Mouse (Mus musculus) midbrain, postnatal 0 days (tissue): ENCODE data around the gene Chtf18. TPM values are rescaled to one million over a fixed set of nuclear protein-coding genes. Genes with fewer than 3 reads are reported as not detected.

Experiments used
- ATAC-seq: fragments of 200-750 bp; cut with Nextera tagmentation; 2 replicates; pipeline ENCODE4 v1.8.0; 2017; ENCODE audit warnings: moderate number of reproducible peaks, mild to moderate bottlenecking, moderate TSS enrichment, moderate library complexity; ENCODE audit not compliant: low FRiP score
- DNase-seq: peaks from one replicate; pipeline ENCODE4 v3.0.0-alpha.2; 2015; ENCODE audit warnings: low spot score
- H3K27ac ChIP-seq: fragments of 300-500 bp; sonication (generic); 2 replicates; pipeline ENCODE4 v1.5.1; 2014; ENCODE audit warnings: low read depth, mild to moderate bottlenecking, low read length, mixed read lengths
- H3K27me3 ChIP-seq: fragments of 300-500 bp; sonication (generic); 2 replicates; pipeline ENCODE4 v1.6.1; 2014; ENCODE audit warnings: low read length, control low read depth, mixed read lengths; ENCODE audit not compliant: insufficient read depth
- H3K36me3 ChIP-seq: fragments of 300-500 bp; sonication (generic); 2 replicates; pipeline ENCODE4 v1.6.1; 2014; ENCODE audit warnings: low read length, control low read depth, mixed read lengths; ENCODE audit not compliant: insufficient read depth
- H3K4me1 ChIP-seq: fragments of 300-500 bp; sonication (generic); 2 replicates; pipeline ENCODE4 v1.6.1; 2014; ENCODE audit warnings: mild to moderate bottlenecking, control low read depth, antibody characterized with exemption, low read length, mixed read lengths; ENCODE audit not compliant: insufficient read depth
- H3K4me2 ChIP-seq: fragments of 300-500 bp; sonication (generic); 2 replicates; pipeline ENCODE4 v1.6.1; 2014; ENCODE audit warnings: low read depth, mild to moderate bottlenecking, low read length, mixed read lengths; ENCODE audit not compliant: poor library complexity, severe bottlenecking
- H3K4me3 ChIP-seq: fragments of 300-500 bp; sonication (generic); 2 replicates; pipeline ENCODE4 v1.5.1; 2014; ENCODE audit warnings: low read depth, mild to moderate bottlenecking, low read length, moderate library complexity
- H3K9ac ChIP-seq: fragments of 300-500 bp; sonication (generic); replicated peaks from 2 replicates; pipeline ENCODE4 v1.6.1; 2014; ENCODE audit warnings: mild to moderate bottlenecking, low read length, moderate library complexity, mixed read lengths; ENCODE audit not compliant: poor library complexity, severe bottlenecking
- H3K9me3 ChIP-seq: fragments of 300-500 bp; sonication (generic); 2 replicates; pipeline ENCODE4 v1.6.1; 2016; ENCODE audit warnings: low read length, control low read depth
- CTCF ChIP-seq: IDR thresholded peaks from 2 replicates; pipeline ENCODE4 v1.5.1; 2016; ENCODE audit warnings: antibody characterized with exemption, mild to moderate bottlenecking
- WGBS: fragments of 180-500 bp; shearing (Covaris S2); extraction: QIAGEN DNeasy Blood & Tissue Kit; methylation state at CpG from one replicate; pipeline ENCODE4 v1.1.7; 2014; 5-methylcytosine and 5-hydroxymethylcytosine counted together
- microRNA-seq: library from miRNA; unstranded; fragments of <30 nt; microRNA quantifications from one replicate; pipeline ENCODE4, GENCODE M21; 2016; ENCODE audit warnings: borderline number of aligned reads
- polyA plus RNA-seq: library from polyadenylated mRNA; unstranded; fragments of >200 nt; fragmentation: Nextera tagmentation; extraction: Ambion mirVana; gene quantifications from 2 replicates; pipeline ENCODE4 v1.2.1, GENCODE M21; 2015
- total RNA-seq: library from RNA; depleted of rRNA; stranded (reverse); fragments of >200 nt; gene quantifications from 2 replicates; pipeline ENCODE4 v1.2.3, GENCODE M21; 2014; rRNA removed

The Chtf18 gene
- total and polyA plus RNA-seq, 2 experiments from 2014 or later, result 2.5 to 5.8 TPM

DNA sequence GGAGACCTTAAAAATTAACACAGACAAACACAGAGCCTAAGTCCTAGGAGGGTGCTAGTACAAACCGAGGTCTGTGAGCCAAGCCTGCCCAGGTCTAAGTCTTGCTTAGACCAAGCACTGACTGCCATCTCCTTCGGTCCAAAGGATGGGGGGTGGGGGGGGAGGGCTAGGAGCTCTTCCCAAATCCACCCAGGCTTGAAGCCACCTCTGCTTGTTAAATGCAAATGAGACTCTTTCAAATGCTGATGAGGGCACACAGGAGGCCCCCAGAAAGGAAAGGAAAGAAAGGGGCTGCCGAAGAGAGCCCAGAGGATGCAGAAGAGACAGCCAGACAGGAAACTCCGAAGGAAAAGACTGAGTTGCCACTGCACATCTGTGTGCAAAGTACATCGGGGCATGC, 47.4 kb downstream of the Chtf18 start:
- WGBS, result 3% methylated on average over 5 of the region's 5 CpGs
- Histone ChIP-seq H3K36me3 (no peaks in the 10 kb centered on the region), H3K4me2 (no peak overlapping the region), H3K9me3 (no peaks in the 10 kb centered on the region), H3K9ac (no peak overlapping the region), H3K4me3 (no peak overlapping the region), H3K27me3 (no peaks in the 10 kb centered on the region), H3K27ac (no peak overlapping the region), H3K4me1 (no peaks in the 10 kb centered on the region)
- TF ChIP-seq CTCF, result no peak
- ATAC-seq, result no peak
- no peak for DNase-seq

DNA sequence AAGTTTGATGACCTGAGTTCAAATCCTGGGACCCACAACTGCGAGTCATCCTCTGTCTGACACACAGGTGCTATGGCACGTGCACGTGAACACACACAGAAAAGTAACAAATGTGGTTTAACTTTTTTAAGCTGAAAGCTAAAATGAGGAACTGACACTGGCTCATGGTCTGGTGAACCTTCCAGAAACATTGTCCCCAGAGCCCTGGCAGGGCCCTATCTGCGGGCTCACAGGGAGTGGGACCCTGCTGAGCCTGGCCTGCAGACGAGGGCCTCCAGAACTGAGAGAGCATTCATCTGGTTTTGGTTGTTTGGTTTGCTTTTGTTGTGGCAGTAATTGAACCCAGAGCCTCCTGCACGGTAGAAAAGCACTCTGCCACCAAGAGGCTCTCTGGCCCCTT, 49.2 kb downstream of the Chtf18 start:
- Histone ChIP-seq H3K4me2 (no peak overlapping the region), H3K27me3 (no peaks in the 10 kb centered on the region), H3K9ac (no peak overlapping the region), H3K4me3 (no peak overlapping the region), H3K9me3 (no peaks in the 10 kb centered on the region), H3K36me3 (no peaks in the 10 kb centered on the region), H3K4me1 (no peaks in the 10 kb centered on the region), H3K27ac (no peak overlapping the region)
- 60% methylated on average over 6 of the region's 6 CpGs for WGBS
- ATAC-seq (no peak), DNase-seq (no peak)
- no peak for TF ChIP-seq CTCF

DNA sequence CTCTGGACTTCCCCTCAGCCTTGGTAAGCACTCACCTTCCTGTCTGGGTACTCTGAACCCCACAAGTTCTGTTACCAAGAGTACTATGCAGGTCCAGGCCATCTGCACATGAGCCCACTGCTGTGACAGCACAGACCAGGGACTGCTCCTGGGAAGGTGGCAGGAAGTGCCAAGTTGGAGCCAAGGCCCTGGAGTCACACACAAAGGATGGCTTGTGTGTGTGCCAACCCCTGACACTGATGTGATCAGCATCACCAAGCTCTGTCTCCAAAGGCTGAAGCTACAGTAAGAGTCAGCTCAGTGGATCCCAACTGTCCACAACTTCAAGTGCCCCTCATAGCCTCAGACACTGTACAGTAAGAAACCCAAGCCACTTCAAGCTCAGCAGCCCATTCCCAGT, 54.2 kb downstream of the Chtf18 start:
- DNase-seq (peak; percentile 67), ATAC-seq (no peak)
- no peak for TF ChIP-seq CTCF
- no peak overlapping the region for H3K4me2 ChIP-seq
- no peak overlapping the region for H3K4me3 ChIP-seq
- no peaks in the 10 kb centered on the region for H3K9me3 ChIP-seq
- no peaks in the 10 kb centered on the region for H3K36me3 ChIP-seq
- H3K27ac ChIP-seq, result no peak overlapping the region
- H3K27me3 ChIP-seq, result no peaks in the 10 kb centered on the region
- H3K9ac ChIP-seq, result no peak overlapping the region
- H3K4me1 ChIP-seq, result no peaks in the 10 kb centered on the region

Small RNA genes lying within 50 kb of the gene (microRNA-seq; reads per million reads assigned to microRNA genes)
- gene Gm25083, result not detected

Other genes starting within 250 kb of the Chtf18 start
- 1.9 and 2.0 TPM in 2 replicates for gene Sstr5, start 230.1 kb downstream of the Chtf18 start, total RNA-seq
- gene Sstr5, start 230.1 kb downstream of the Chtf18 start, polyA plus RNA-seq, result 1.7 and 2.4 TPM in 2 replicates
- gene Sox8, start 156.7 kb downstream of the Chtf18 start, total RNA-seq, result 21.5 and 31.0 TPM in 2 replicates
- gene Sox8, start 156.7 kb downstream of the Chtf18 start, polyA plus RNA-seq, result 16.3 and 19.9 TPM in 2 replicates
- gene Lmf1, start 148.3 kb downstream of the Chtf18 start, total RNA-seq, result 27.3 and 27.6 TPM in 2 replicates
- 19.8 and 23.0 TPM in 2 replicates for gene Lmf1, start 148.3 kb downstream of the Chtf18 start, polyA plus RNA-seq
- gene Gng13, start 10.2 kb downstream of the Chtf18 start, total RNA-seq, result 34.4 and 42.2 TPM in 2 replicates
- 21.0 and 25.8 TPM in 2 replicates for gene Gng13, start 10.2 kb downstream of the Chtf18 start, polyA plus RNA-seq
- gene Rpusd1, start 251 bp upstream of the Chtf18 start, total RNA-seq, result 8.0 and 10.5 TPM in 2 replicates
- 26.7 and 33.3 TPM in 2 replicates for gene Rpusd1, start 251 bp upstream of the Chtf18 start, polyA plus RNA-seq
- gene Mslnl, start 8.6 kb upstream of the Chtf18 start, total RNA-seq, result not detected in 2 replicates
- gene Mslnl, start 8.6 kb upstream of the Chtf18 start, polyA plus RNA-seq, result not detected in 2 replicates
- 0.52 and 1.6 TPM in 2 replicates for gene Msln, start 27.0 kb upstream of the Chtf18 start, total RNA-seq
- 2.2 and 3.6 TPM in 2 replicates for gene Msln, start 27.0 kb upstream of the Chtf18 start, polyA plus RNA-seq
- 25.2 and 27.3 TPM in 2 replicates for gene Narfl, start 46.4 kb upstream of the Chtf18 start, total RNA-seq
- gene Narfl, start 46.4 kb upstream of the Chtf18 start, polyA plus RNA-seq, result 25.1 and 27.2 TPM in 2 replicates
- 149 and 156 TPM in 2 replicates for gene Haghl, start 58.3 kb upstream of the Chtf18 start, total RNA-seq
- gene Haghl, start 58.3 kb upstream of the Chtf18 start, polyA plus RNA-seq, result 206 and 228 TPM in 2 replicates
- 0.44 TPM in 1 of 2 replicates, not detected in the other for gene Ccdc78, start 59.2 kb upstream of the Chtf18 start, total RNA-seq
- 0.39 and 0.65 TPM in 2 replicates for gene Ccdc78, start 59.2 kb upstream of the Chtf18 start, polyA plus RNA-seq
- 65.8 and 74.2 TPM in 2 replicates for gene Fam173a, start 65.5 kb upstream of the Chtf18 start, total RNA-seq
- 106 and 116 TPM in 2 replicates for gene Fam173a, start 65.5 kb upstream of the Chtf18 start, polyA plus RNA-seq
- not detected in 2 replicates for gene AC134908.4, start 68.2 kb upstream of the Chtf18 start, total RNA-seq
- 0.89 TPM in 1 of 2 replicates, not detected in the other for gene AC134908.4, start 68.2 kb upstream of the Chtf18 start, polyA plus RNA-seq
- 155 and 236 TPM in 2 replicates for gene Metrn, start 69.7 kb upstream of the Chtf18 start, total RNA-seq
- gene Metrn, start 69.7 kb upstream of the Chtf18 start, polyA plus RNA-seq, result 50.0 and 54.3 TPM in 2 replicates
- 140 and 154 TPM in 2 replicates for gene Fbxl16, start 81.7 kb upstream of the Chtf18 start, total RNA-seq
- 43.1 and 51.7 TPM in 2 replicates for gene Fbxl16, start 81.7 kb upstream of the Chtf18 start, polyA plus RNA-seq
- gene Wdr24, start 96.2 kb upstream of the Chtf18 start, total RNA-seq, result 33.4 and 37.6 TPM in 2 replicates
- 24.7 and 27.3 TPM in 2 replicates for gene Wdr24, start 96.2 kb upstream of the Chtf18 start, polyA plus RNA-seq
- gene Jmjd8, start 101.4 kb upstream of the Chtf18 start, total RNA-seq, result 39.1 and 46.2 TPM in 2 replicates
- 43.8 and 45.9 TPM in 2 replicates for gene Jmjd8, start 101.4 kb upstream of the Chtf18 start, polyA plus RNA-seq
- 237 and 248 TPM in 2 replicates for gene Stub1, start 106.0 kb upstream of the Chtf18 start, total RNA-seq
- 374 and 397 TPM in 2 replicates for gene Stub1, start 106.0 kb upstream of the Chtf18 start, polyA plus RNA-seq
- gene Rhbdl1, start 109.9 kb upstream of the Chtf18 start, total RNA-seq, result 95.2 and 168 TPM in 2 replicates
- gene Rhbdl1, start 109.9 kb upstream of the Chtf18 start, polyA plus RNA-seq, result 97.0 and 110 TPM in 2 replicates
- gene Gm20683, start 114.3 kb upstream of the Chtf18 start, total RNA-seq, result 25.8 and 34.3 TPM in 2 replicates
- gene Gm20683, start 114.3 kb upstream of the Chtf18 start, polyA plus RNA-seq, result 11.9 and 14.2 TPM in 2 replicates
- gene Rhot2, start 117.4 kb upstream of the Chtf18 start, total RNA-seq, result 49.2 and 70.1 TPM in 2 replicates
- 15.4 and 16.2 TPM in 2 replicates for gene Rhot2, start 117.4 kb upstream of the Chtf18 start, polyA plus RNA-seq
- gene Wdr90, start 134.1 kb upstream of the Chtf18 start, total RNA-seq, result 36.2 and 44.3 TPM in 2 replicates
- gene Wdr90, start 134.1 kb upstream of the Chtf18 start, polyA plus RNA-seq, result 14.2 and 15.0 TPM in 2 replicates
- 14.6 and 29.9 TPM in 2 replicates for gene Mcrip2, start 141.3 kb upstream of the Chtf18 start, total RNA-seq
- 39.5 and 45.5 TPM in 2 replicates for gene Mcrip2, start 141.3 kb upstream of the Chtf18 start, polyA plus RNA-seq
- gene Mettl26, start 147.7 kb upstream of the Chtf18 start, total RNA-seq, result 53.8 and 64.8 TPM in 2 replicates
- gene Mettl26, start 147.7 kb upstream of the Chtf18 start, polyA plus RNA-seq, result 67.3 and 74.0 TPM in 2 replicates
- 0.77 and 1.7 TPM in 2 replicates for gene Wfikkn1, start 153.4 kb upstream of the Chtf18 start, total RNA-seq
- 0.42 and 0.56 TPM in 2 replicates for gene Wfikkn1, start 153.4 kb upstream of the Chtf18 start, polyA plus RNA-seq
- gene Rab40c, start 192.3 kb upstream of the Chtf18 start, total RNA-seq, result 42.1 and 43.0 TPM in 2 replicates
- gene Rab40c, start 192.3 kb upstream of the Chtf18 start, polyA plus RNA-seq, result 36.2 and 38.9 TPM in 2 replicates
- gene Pigq, start 217.5 kb upstream of the Chtf18 start, total RNA-seq, result 73.6 and 111 TPM in 2 replicates
- 75.4 and 79.7 TPM in 2 replicates for gene Pigq, start 217.5 kb upstream of the Chtf18 start, polyA plus RNA-seq
- gene Nhlrc4, start 217.5 kb upstream of the Chtf18 start, total RNA-seq, result 0.47 and 0.60 TPM in 2 replicates
- 0.35 and 0.91 TPM in 2 replicates for gene Nhlrc4, start 217.5 kb upstream of the Chtf18 start, polyA plus RNA-seq
- gene A930017K11Rik, start 225.1 kb upstream of the Chtf18 start, total RNA-seq, result 2.9 and 4.1 TPM in 2 replicates
- gene A930017K11Rik, start 225.1 kb upstream of the Chtf18 start, polyA plus RNA-seq, result 3.2 and 3.7 TPM in 2 replicates